Mouse (Mus musculus) heart, postnatal 0 days (tissue): ENCODE results near the gene P3h3.

Experiments
- CTCF ChIP-seq: IDR thresholded peaks from 2 replicates; pipeline ENCODE4 v1.5.1; 2016; ENCODE audit warnings: antibody characterized with exemption, control low read depth, low read depth
- EP300 ChIP-seq: IDR thresholded peaks from 2 replicates; pipeline ENCODE4 v1.6.1; 2016; ENCODE audit warnings: antibody characterized with exemption, low read depth

DNA sequence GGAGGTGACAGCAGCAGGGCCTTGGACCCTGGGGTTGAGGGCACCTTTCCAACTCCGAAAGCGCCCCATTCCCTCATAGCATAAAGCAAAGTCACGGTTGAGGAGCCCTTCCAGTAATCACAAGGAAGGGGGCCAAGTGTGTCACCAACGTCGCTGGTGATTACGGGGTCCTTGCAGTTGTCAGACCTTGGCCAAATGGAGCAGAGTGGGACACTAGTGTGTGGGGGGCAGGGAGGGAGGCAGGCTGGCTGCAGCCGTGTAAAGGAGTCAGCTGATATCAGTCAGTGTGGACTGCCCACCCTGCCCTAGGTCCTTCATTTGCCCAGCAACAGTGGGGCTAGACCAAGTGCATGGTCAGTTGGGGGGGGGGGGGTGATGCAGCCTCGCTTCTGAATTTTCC, 43.1 kb downstream of the P3h3 start:
- TF ChIP-seq CTCF (no peak), EP300 (no peak)
